Mouse (Mus musculus) lung, postnatal 0 days (tissue): ENCODE results near the gene Sfxn3. TPM values are rescaled to one million over a fixed set of nuclear protein-coding genes. Genes with fewer than 3 reads are reported as not detected.

Experiments
- ATAC-seq: fragments of 200-750 bp; cut with Nextera tagmentation; 2 replicates; pipeline ENCODE4 v1.8.0; 2017; ENCODE audit warnings: moderate library complexity
- DNase-seq: peaks from one replicate; pipeline ENCODE4 v3.0.0-alpha.2; 2016; ENCODE audit warnings: low spot score
- H3K27ac ChIP-seq: fragments of 300-500 bp; sonication (generic); 2 replicates; pipeline ENCODE4 v1.5.1; 2014; ENCODE audit warnings: antibody characterized with exemption, mild to moderate bottlenecking, low read length, mixed read lengths
- H3K27me3 ChIP-seq: fragments of 300-500 bp; sonication (generic); replicated peaks from 2 replicates; pipeline ENCODE4 v1.6.1; 2014; ENCODE audit warnings: low read length, mixed read lengths; ENCODE audit not compliant: insufficient read depth
- H3K36me3 ChIP-seq: fragments of 300-500 bp; sonication (generic); 2 replicates; pipeline ENCODE4 v1.6.1; 2014; ENCODE audit warnings: low read length, mixed read lengths; ENCODE audit not compliant: insufficient read depth
- H3K4me1 ChIP-seq: fragments of 300-500 bp; sonication (generic); 2 replicates; pipeline ENCODE4 v1.6.1; 2014; ENCODE audit warnings: antibody characterized with exemption, low read depth, low read length, mixed read lengths; ENCODE audit not compliant: insufficient read depth
- H3K4me2 ChIP-seq: fragments of 300-500 bp; sonication (generic); replicated peaks from 2 replicates; pipeline ENCODE4 v1.6.1; 2014; ENCODE audit warnings: low read depth, mild to moderate bottlenecking, low read length, moderate library complexity, mixed read lengths
- H3K4me3 ChIP-seq: fragments of 300-500 bp; sonication (generic); 2 replicates; pipeline ENCODE4 v1.5.1; 2014; ENCODE audit warnings: low read depth, low read length
- H3K9ac ChIP-seq: fragments of 300-500 bp; sonication (generic); replicated peaks from 2 replicates; pipeline ENCODE4 v1.6.1; 2014; ENCODE audit warnings: low read depth, mild to moderate bottlenecking
- H3K9me3 ChIP-seq: fragments of 300-500 bp; sonication (generic); 2 replicates; pipeline ENCODE4 v1.6.1; 2016; ENCODE audit warnings: low read length, mixed read lengths
- CTCF ChIP-seq: IDR thresholded peaks from 2 replicates; pipeline ENCODE4 v1.5.1; 2016; ENCODE audit warnings: antibody characterized with exemption, mild to moderate bottlenecking
- EP300 ChIP-seq: IDR thresholded peaks from 2 replicates; pipeline ENCODE4 v1.6.1; 2016; ENCODE audit warnings: antibody characterized with exemption, mild to moderate bottlenecking, control low read depth
- WGBS: fragments of 180-500 bp; shearing (Covaris S2); extraction: QIAGEN DNeasy Blood & Tissue Kit; methylation state at CpG from one replicate; pipeline ENCODE4 v1.1.7; 2014; 5-methylcytosine and 5-hydroxymethylcytosine counted together
- polyA plus RNA-seq: library from polyadenylated mRNA; unstranded; fragments of >200 nt; fragmentation: Nextera tagmentation; extraction: Ambion mirVana; gene quantifications from 2 replicates; pipeline ENCODE4 v1.2.1, GENCODE M21; 2015

Gene Sfxn3
- polyA plus RNA-seq, 1 experiment from 2014 or later, result 53.0 TPM

- peak; percentile 88 for ATAC-seq
- H3K36me3 ChIP-seq, result no peaks in the 10 kb centered on the region
- H3K4me3 ChIP-seq, result peak within 1 kb of the TSS; percentile 73
- H3K4me2 ChIP-seq, result peak within 1 kb of the TSS; percentile 97
- H3K9ac ChIP-seq, result peak within 1 kb of the TSS; percentile 95
- no peaks in the 10 kb centered on the region for H3K9me3 ChIP-seq
- WGBS, result 0% methylated on average over 44 of the region's 45 CpGs
- DNase-seq, result peak; percentile 97
- peaks cover 12% of the 10 kb centered on the region for H3K4me1 ChIP-seq
- TF ChIP-seq CTCF (no peak), EP300 (peak; percentile 88)
- H3K27me3 ChIP-seq, result peaks cover 27% of the 10 kb centered on the region
- H3K27ac ChIP-seq, result peak within 1 kb of the TSS; percentile 99
Measured at GRCm38 (mm10) chr19:45074580-45075322, 27.4 kb downstream of the Sfxn3 start, which contains the start of gene Kazald1. Gene Kazald1 (plus strand): TSS chr19:45075241.

GRCm38 (mm10) chr19:45075323-45076035 is 28.2 kb downstream of the Sfxn3 start:
- H3K27me3 ChIP-seq, result peaks cover 28% of the 10 kb centered on the region

GRCm38 (mm10) chr19:45076036-45076575 is 28.8 kb downstream of the Sfxn3 start:
- no peak for TF ChIP-seq CTCF
- TF ChIP-seq EP300, result no peak
- no peak for ATAC-seq

More at GRCm38 (mm10) chr19:45075323-45076035, 28.2 kb downstream of the Sfxn3 start:
- ATAC-seq (peak; percentile 37), DNase-seq (no peak)
- WGBS, result 2% methylated on average over 32 of the region's 32 CpGs
- peak overlapping the region; percentile 73 for H3K4me3 ChIP-seq
- H3K27ac ChIP-seq, result peak overlapping the region; percentile 99
- peak overlapping the region; percentile 97 for H3K4me2 ChIP-seq
- H3K9me3 ChIP-seq, result no peaks in the 10 kb centered on the region
- TF ChIP-seq CTCF, result peak; percentile 48
- no peak for TF ChIP-seq EP300
- peak overlapping the region; percentile 95 for H3K9ac ChIP-seq
- peaks cover 18% of the 10 kb centered on the region for H3K4me1 ChIP-seq
- no peaks in the 10 kb centered on the region for H3K36me3 ChIP-seq

GRCm38 (mm10) chr19:45076586-45077510 is 29.5 kb downstream of the Sfxn3 start:
- Histone ChIP-seq H3K27me3 (peaks cover 37% of the 10 kb centered on the region), H3K9me3 (no peaks in the 10 kb centered on the region), H3K36me3 (no peaks in the 10 kb centered on the region), H3K27ac (no peak overlapping the region), H3K4me1 (peaks cover 23% of the 10 kb centered on the region), H3K9ac (peak overlapping the region; percentile 20), H3K4me3 (peak overlapping the region; percentile 73), H3K4me2 (peak overlapping the region; percentile 97)
- ATAC-seq (no peak), DNase-seq (peak; percentile 67)
- under 1% methylated on average over 61 of the region's 62 CpGs for WGBS
- TF ChIP-seq CTCF, result peak; percentile 77
- no peak for TF ChIP-seq EP300

More at GRCm38 (mm10) chr19:45076036-45076575, 28.8 kb downstream of the Sfxn3 start:
- no peak for DNase-seq
- H3K36me3 ChIP-seq, result no peaks in the 10 kb centered on the region
- H3K9me3 ChIP-seq, result no peaks in the 10 kb centered on the region
- H3K4me3 ChIP-seq, result peak overlapping the region; percentile 73
- WGBS, result 14% methylated on average over 14 of the region's 17 CpGs
- H3K4me2 ChIP-seq, result peak overlapping the region; percentile 97
- peaks cover 23% of the 10 kb centered on the region for H3K4me1 ChIP-seq
- H3K27ac ChIP-seq, result peak overlapping the region; percentile 99; the same call in 1 of the 2 replicates
- peaks cover 34% of the 10 kb centered on the region for H3K27me3 ChIP-seq
- H3K9ac ChIP-seq, result peak overlapping the region; percentile 95; the same call in 1 of the 2 replicates

- TF ChIP-seq CTCF (no peak), EP300 (no peak)
- H3K4me1 ChIP-seq, result peaks cover 23% of the 10 kb centered on the region
- peaks cover 42% of the 10 kb centered on the region for H3K27me3 ChIP-seq
- H3K4me3 ChIP-seq, result no peak overlapping the region
- no peak overlapping the region for H3K27ac ChIP-seq
- ATAC-seq, result no peak
- no peak overlapping the region; the same call in 1 of the 2 replicates for H3K9ac ChIP-seq
- H3K4me2 ChIP-seq, result no peak overlapping the region
- no peaks in the 10 kb centered on the region for H3K36me3 ChIP-seq
- WGBS, result 11% methylated on average over 20 of the region's 20 CpGs
- no peak for DNase-seq
- no peaks in the 10 kb centered on the region for H3K9me3 ChIP-seq
Measured at GRCm38 (mm10) chr19:45077742-45078645, 30.7 kb downstream of the Sfxn3 start.
